Mouse (Mus musculus): ENCODE measurements around the gene Ripply1.

DNA sequence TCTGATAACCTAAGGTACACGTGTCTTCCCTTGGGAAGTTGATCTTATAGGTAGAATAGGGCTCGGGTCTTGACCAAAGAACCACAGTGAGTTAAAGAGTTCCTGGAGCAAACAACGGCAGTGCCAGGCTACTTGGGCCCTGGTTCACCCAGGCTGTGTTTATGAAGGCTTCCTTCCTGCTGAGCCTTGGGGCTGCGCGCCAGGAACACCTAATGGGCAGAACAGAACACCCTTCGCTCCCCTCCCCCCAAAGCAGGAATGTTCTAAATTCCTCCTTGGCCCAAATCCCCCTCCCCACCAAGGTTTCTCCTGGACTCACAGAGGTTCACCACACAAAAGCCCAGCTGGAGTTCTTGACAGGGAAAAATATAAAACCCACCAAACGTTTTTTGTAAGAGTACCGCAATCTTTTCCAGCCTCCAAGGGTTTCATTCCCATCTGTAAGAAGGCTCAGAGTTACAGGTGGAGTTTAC is 18.3 kb upstream of the Ripply1 start, which contains the start of gene Cldn2:
- TF ChIP-seq EP300 (IDR thresholded peaks at IDR 0.05) (no peak), CTCF (IDR thresholded peaks at IDR 0.05) (no peak)

Measured in lung, postnatal 0 days (tissue).